Mouse (Mus musculus) G1E (cell line): ENCODE results near the gene Prr19. TPM values are rescaled to one million over a fixed set of nuclear protein-coding genes. Genes with fewer than 3 reads are reported as not detected.

Source experiments
- ATAC-seq: 2 replicates; pipeline ENCODE4 v1.8.0; 2016; ENCODE audit warnings: mild to moderate bottlenecking; ENCODE audit not compliant: insufficient number of reproducible peaks, poor library complexity, low FRiP score, severe bottlenecking; ENCODE audit errors: extremely low read depth
- DNase-seq: peaks from one replicate; pipeline ENCODE4 v3.0.0; 2012; ENCODE audit warnings: low spot score
- H3K27me3 ChIP-seq: 2 replicates; pipeline ENCODE4 v1.6.1; 2012; ENCODE audit warnings: mild to moderate bottlenecking, low read length, inconsistent platforms; ENCODE audit not compliant: insufficient read depth
- H3K36me3 ChIP-seq: replicated peaks from 2 replicates; pipeline ENCODE3; 2012; ENCODE audit warnings: mild to moderate bottlenecking, inconsistent platforms
- H3K4me1 ChIP-seq: 2 replicates; pipeline ENCODE4 v1.6.1; 2012; ENCODE audit warnings: low read depth, low read length, inconsistent platforms, mixed read lengths; ENCODE audit not compliant: insufficient read depth
- H3K4me3 ChIP-seq: 2 replicates; pipeline ENCODE4 v1.5.1; 2012; ENCODE audit warnings: low read depth, mild to moderate bottlenecking, inconsistent platforms, low read length, moderate library complexity, mixed read lengths
- H3K9me3 ChIP-seq: replicated peaks from 2 replicates; pipeline ENCODE4 v1.6.1; 2012; ENCODE audit warnings: inconsistent platforms
- CTCF ChIP-seq: IDR thresholded peaks from 2 replicates; pipeline ENCODE4 v1.5.1; 2012; ENCODE audit warnings: low read depth, low read length, inconsistent platforms, mixed read lengths
- GATA1 ChIP-seq: IDR thresholded peaks from 2 replicates; pipeline ENCODE4 v1.6.1; 2012; ENCODE audit warnings: borderline replicate concordance, low read length, inconsistent platforms, mixed read lengths
- GATA2 ChIP-seq: IDR thresholded peaks from 2 replicates; pipeline ENCODE4 v1.6.1; 2012; ENCODE audit warnings: low read depth, low read length, inconsistent platforms, borderline replicate concordance
- POLR2AphosphoS5 ChIP-seq: IDR thresholded peaks from 2 replicates; pipeline ENCODE4 v1.6.1; 2012; ENCODE audit warnings: low read depth, low read length, inconsistent platforms; ENCODE audit not compliant: insufficient replicate concordance
- TAL1 ChIP-seq: conservative IDR thresholded peaks from 2 replicates; pipeline ENCODE4 v1.6.1; 2012; ENCODE audit warnings: low read depth, low read length, inconsistent platforms, mixed read lengths
- polyA plus RNA-seq: library from polyadenylated mRNA; stranded (reverse); fragments of >175 nt; gene quantifications from 2 replicates; pipeline ENCODE4 v1.2.3, GENCODE M21; 2012
- total RNA-seq, 2 experiments: library from RNA; stranded (forward) in 1 of 2; stranded (reverse) in 1 of 2; fragments of 200-1000 nt in 1 of 2; fragments of >200 nt in 1 of 2; fragmentation: Nextera tagmentation in 1 of 2; gene quantifications; 2 replicates each; pipeline ENCODE4 v1.2.3; 2014 to 2017

Prr19 gene
- total and polyA plus RNA-seq, 3 experiments: 0.07 TPM; not detected in 2

- Histone ChIP-seq H3K27me3 (no peaks in the 10 kb centered on the region), H3K4me1 (peaks cover 88% of the 10 kb centered on the region), H3K4me3 (peak overlapping the region; percentile 65), H3K36me3 (peaks cover 69% of the 10 kb centered on the region), H3K9me3 (no peaks in the 10 kb centered on the region)
- TF ChIP-seq POLR2AphosphoS5: no peak
- TF ChIP-seq GATA2: no peak
- no peak for TF ChIP-seq GATA1
- TF ChIP-seq TAL1: no peak
- no peak for TF ChIP-seq CTCF
- ATAC-seq (no peak), DNase-seq (no peak)
These were observed 29.4 kb upstream of the Prr19 start for GRCm38 (mm10) chr7:25271651-25272444.

- Histone ChIP-seq H3K4me1 (peaks cover 92% of the 10 kb centered on the region), H3K36me3 (peaks cover 75% of the 10 kb centered on the region), H3K4me3 (peak overlapping the region; percentile 65; the same call in 1 of the 2 replicates), H3K27me3 (no peaks in the 10 kb centered on the region), H3K9me3 (no peaks in the 10 kb centered on the region)
- ATAC-seq: no peak
- DNase-seq: no peak
- no peak for TF ChIP-seq GATA1
- no peak for TF ChIP-seq TAL1
- TF ChIP-seq POLR2AphosphoS5: no peak
- no peak for TF ChIP-seq CTCF
- no peak for TF ChIP-seq GATA2
These were observed 28.6 kb upstream of the Prr19 start for GRCm38 (mm10) chr7:25272445-25273258.

GRCm38 (mm10) chr7:25273259-25274241, 27.7 kb upstream of the Prr19 start:
- ATAC-seq (no peak), DNase-seq (peak; percentile 44)
- peaks cover 76% of the 10 kb centered on the region for H3K36me3 ChIP-seq
- H3K4me3 ChIP-seq: peak overlapping the region; percentile 65; the same call in 1 of the 2 replicates
- no peaks in the 10 kb centered on the region for H3K9me3 ChIP-seq
- H3K27me3 ChIP-seq: no peaks in the 10 kb centered on the region
- TF ChIP-seq POLR2AphosphoS5: no peak
- TF ChIP-seq TAL1: no peak
- no peak for TF ChIP-seq CTCF
- no peak for TF ChIP-seq GATA2
- no peak for TF ChIP-seq GATA1
- peaks cover 98% of the 10 kb centered on the region for H3K4me1 ChIP-seq

GRCm38 (mm10) chr7:25274571-25274970, 26.6 kb upstream of the Prr19 start:
- no peak for TF ChIP-seq POLR2AphosphoS5
- TF ChIP-seq TAL1: no peak
- TF ChIP-seq CTCF: no peak
- no peak for TF ChIP-seq GATA2
- Histone ChIP-seq H3K9me3 (no peaks in the 10 kb centered on the region), H3K4me1 (peaks cover 97% of the 10 kb centered on the region), H3K36me3 (peaks cover 76% of the 10 kb centered on the region), H3K27me3 (no peaks in the 10 kb centered on the region), H3K4me3 (peak overlapping the region; percentile 39; the same call in 1 of the 2 replicates)
- ATAC-seq (no peak), DNase-seq (peak; percentile 46)

GRCm38 (mm10) chr7:25274996-25275395, 26.2 kb upstream of the Prr19 start:
- peak overlapping the region; percentile 39; the same call in 1 of the 2 replicates for H3K4me3 ChIP-seq
- DNase-seq: no peak
- H3K4me1 ChIP-seq: peaks cover 97% of the 10 kb centered on the region
- ATAC-seq: no peak
- no peaks in the 10 kb centered on the region for H3K27me3 ChIP-seq
- TF ChIP-seq CTCF (no peak), GATA1 (no peak), GATA2 (no peak), TAL1 (no peak), POLR2AphosphoS5 (no peak)
- H3K36me3 ChIP-seq: peaks cover 72% of the 10 kb centered on the region
- H3K9me3 ChIP-seq: no peaks in the 10 kb centered on the region
